Mouse (Mus musculus) intestine, embryonic 15.5 days (tissue): ENCODE data around the gene Fbln1. TPM values are rescaled to one million over a fixed set of nuclear protein-coding genes. Genes with fewer than 3 reads are reported as not detected.

ENCODE experiments used
- ATAC-seq: fragments of 200-750 bp; cut with Nextera tagmentation; 2 replicates; pipeline ENCODE4 v1.8.0; 2017; ENCODE audit warnings: moderate TSS enrichment, moderate library complexity
- H3K27ac ChIP-seq: fragments of 300-500 bp; sonication (generic); 2 replicates; pipeline ENCODE4 v1.5.1; 2015; ENCODE audit warnings: mild to moderate bottlenecking, inconsistent platforms
- H3K27me3 ChIP-seq: fragments of 300-500 bp; sonication (generic); replicated peaks from 2 replicates; pipeline ENCODE4 v1.6.1; 2015; ENCODE audit warnings: inconsistent platforms
- H3K36me3 ChIP-seq: fragments of 300-500 bp; sonication (generic); 2 replicates; pipeline ENCODE4 v1.6.1; 2015; ENCODE audit warnings: inconsistent platforms
- H3K4me1 ChIP-seq: fragments of 300-500 bp; sonication (generic); replicated peaks from 2 replicates; pipeline ENCODE4 v1.6.1; 2015; ENCODE audit warnings: inconsistent platforms
- H3K4me2 ChIP-seq: fragments of 300-500 bp; sonication (generic); replicated peaks from 2 replicates; pipeline ENCODE4 v1.6.1; 2015; ENCODE audit warnings: mild to moderate bottlenecking, inconsistent platforms
- H3K4me3 ChIP-seq: fragments of 300-500 bp; sonication (generic); replicated peaks from 2 replicates; pipeline ENCODE4 v1.5.1; 2015; ENCODE audit warnings: inconsistent platforms
- H3K9ac ChIP-seq: fragments of 300-500 bp; sonication (generic); 2 replicates; pipeline ENCODE4 v1.6.1; 2015; ENCODE audit warnings: inconsistent platforms
- H3K9me3 ChIP-seq: fragments of 300-500 bp; sonication (generic); 2 replicates; pipeline ENCODE4 v1.6.1; 2016; ENCODE audit warnings: inconsistent platforms
- WGBS: fragments of 180-500 bp; shearing (Covaris S2); methylation state at CpG from one replicate; pipeline ENCODE4 v1.1.7; 2015; 5-methylcytosine and 5-hydroxymethylcytosine counted together
- polyA plus RNA-seq: library from polyadenylated mRNA; unstranded; fragments of >200 nt; fragmentation: Nextera tagmentation; extraction: Ambion mirVana; gene quantifications from 2 replicates; pipeline ENCODE4 v1.2.1, GENCODE M21; 2015

Gene Fbln1
- polyA plus RNA-seq, 1 experiment from 2014 or later: 194 TPM

DNA sequence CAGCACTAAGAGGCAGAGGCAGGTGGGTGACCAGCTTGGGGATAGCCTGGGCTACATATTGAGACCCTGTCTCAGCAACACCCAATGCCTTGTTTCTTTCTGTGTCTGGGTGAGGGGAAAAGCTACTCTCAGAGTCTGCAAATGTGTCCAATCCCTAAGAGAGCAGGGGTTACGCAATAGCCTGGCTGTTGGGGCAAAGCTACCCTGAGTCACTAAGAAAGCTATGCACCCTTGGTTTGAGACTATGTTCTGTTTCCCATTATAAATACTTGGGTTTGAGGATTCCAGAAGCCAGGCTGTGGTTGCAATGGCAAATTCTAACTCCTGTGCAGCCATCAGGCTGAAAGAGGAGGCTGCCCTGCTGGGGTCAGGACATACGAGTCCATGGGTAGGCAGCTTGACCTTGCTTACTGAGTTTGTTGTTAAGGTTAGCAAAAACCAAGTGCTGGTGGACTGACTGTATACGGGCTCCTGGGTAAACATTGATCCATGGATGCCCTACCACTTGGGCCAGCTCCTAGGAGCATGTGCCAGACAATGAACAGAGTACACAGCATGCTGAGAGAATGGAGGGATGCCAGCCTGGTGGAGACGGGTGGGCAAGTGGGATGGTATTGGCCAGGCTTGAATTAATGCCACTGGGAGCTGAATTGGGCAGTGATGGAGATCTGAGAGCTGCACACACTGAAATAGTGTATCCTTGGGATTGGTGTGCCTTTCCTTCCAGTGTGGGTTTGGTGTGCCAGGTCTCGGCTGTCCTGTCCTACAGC is 39.7 kb downstream of the Fbln1 start:
- no peak overlapping the region for H3K4me3 ChIP-seq
- no peak overlapping the region for H3K9ac ChIP-seq
- peaks cover 31% of the 10 kb centered on the region for H3K36me3 ChIP-seq
- no peak overlapping the region for H3K27ac ChIP-seq
- H3K4me1 ChIP-seq: no peaks in the 10 kb centered on the region
- WGBS: 91% methylated on average over 5 of the region's 5 CpGs
- ATAC-seq: no peak
- no peaks in the 10 kb centered on the region for H3K9me3 ChIP-seq
- no peaks in the 10 kb centered on the region for H3K27me3 ChIP-seq
- no peak overlapping the region for H3K4me2 ChIP-seq

DNA sequence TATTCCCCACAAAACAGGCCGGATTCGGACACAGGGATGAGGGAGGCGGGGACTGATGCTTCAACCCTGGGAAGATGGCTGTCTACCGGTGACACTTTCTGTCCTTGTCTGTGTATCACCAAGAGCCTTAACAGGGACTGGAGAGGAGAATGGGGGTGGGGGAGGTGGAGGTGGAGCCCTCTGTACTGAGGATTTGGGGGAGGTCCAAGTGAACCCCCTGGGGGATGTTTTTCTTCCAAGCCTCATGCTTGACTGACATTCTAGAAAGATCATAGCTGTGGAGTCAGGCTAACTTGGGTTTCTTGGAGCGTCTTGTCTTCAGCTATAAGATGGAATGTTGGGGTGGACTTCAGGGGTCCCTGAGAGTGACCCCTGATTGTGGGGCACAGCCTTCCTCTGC is 40.3 kb downstream of the Fbln1 start:
- Histone ChIP-seq H3K27me3 (no peaks in the 10 kb centered on the region), H3K4me1 (no peaks in the 10 kb centered on the region), H3K4me3 (no peak overlapping the region), H3K36me3 (peaks cover 31% of the 10 kb centered on the region), H3K4me2 (no peak overlapping the region), H3K9me3 (no peaks in the 10 kb centered on the region), H3K9ac (no peak overlapping the region), H3K27ac (no peak overlapping the region)
- no peak for ATAC-seq
- WGBS: 94% methylated on average over 5 of the region's 5 CpGs

DNA sequence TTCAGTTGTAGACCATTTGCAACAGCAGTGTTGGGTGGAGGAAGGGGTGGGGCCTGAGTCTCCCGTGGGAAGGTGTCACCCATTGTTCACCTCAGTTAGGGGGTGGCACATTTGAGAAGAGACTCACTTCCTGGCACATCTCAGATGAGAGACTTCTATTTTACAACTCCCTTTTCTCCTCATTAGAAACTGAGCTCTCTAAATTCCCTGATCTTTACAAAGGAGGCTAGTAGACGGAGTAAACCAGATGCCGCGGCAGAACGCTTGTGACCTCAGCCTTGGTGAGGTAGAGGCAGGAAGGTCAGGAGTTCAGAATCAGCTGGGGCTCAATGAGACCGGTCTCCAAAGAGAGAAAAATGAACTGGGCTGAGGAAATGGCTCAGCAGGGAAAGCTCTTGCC is 41.2 kb downstream of the Fbln1 start:
- Histone ChIP-seq H3K4me1 (no peaks in the 10 kb centered on the region), H3K27ac (no peak overlapping the region), H3K4me2 (no peak overlapping the region), H3K27me3 (no peaks in the 10 kb centered on the region), H3K9me3 (no peaks in the 10 kb centered on the region), H3K36me3 (peaks cover 35% of the 10 kb centered on the region), H3K9ac (no peak overlapping the region), H3K4me3 (no peak overlapping the region)
- ATAC-seq: no peak
- WGBS: 65% methylated on average over 6 of the region's 6 CpGs

DNA sequence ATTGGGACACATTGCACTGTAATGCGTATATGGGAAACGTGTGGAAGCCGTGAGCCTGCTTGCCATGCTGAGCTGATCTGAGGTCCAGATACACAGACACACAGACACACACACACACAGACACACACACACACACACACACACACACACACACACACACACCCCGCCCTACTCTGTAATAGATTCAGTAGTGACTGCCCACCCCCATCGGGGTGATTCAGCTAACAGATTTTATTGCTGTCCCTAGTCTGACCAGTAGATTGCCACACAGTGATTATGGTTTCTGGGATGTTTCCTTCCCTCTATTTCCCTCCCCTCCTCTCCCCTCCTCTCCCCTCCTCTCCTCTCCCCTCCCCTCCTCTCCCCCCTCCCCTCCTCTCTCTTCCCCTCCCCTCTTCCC is 42.6 kb downstream of the Fbln1 start:
- H3K4me2 ChIP-seq: no peak overlapping the region
- no peak overlapping the region for H3K4me3 ChIP-seq
- no peaks in the 10 kb centered on the region for H3K27me3 ChIP-seq
- ATAC-seq: 0 out of 2 replicates have a peak, but pooled peaks have one; percentile 43
- H3K4me1 ChIP-seq: no peaks in the 10 kb centered on the region
- peaks cover 31% of the 10 kb centered on the region for H3K36me3 ChIP-seq
- H3K27ac ChIP-seq: no peak overlapping the region
- no peaks in the 10 kb centered on the region for H3K9me3 ChIP-seq
- H3K9ac ChIP-seq: no peak overlapping the region
- WGBS: 76% methylated on average over 5 of the region's 5 CpGs

DNA sequence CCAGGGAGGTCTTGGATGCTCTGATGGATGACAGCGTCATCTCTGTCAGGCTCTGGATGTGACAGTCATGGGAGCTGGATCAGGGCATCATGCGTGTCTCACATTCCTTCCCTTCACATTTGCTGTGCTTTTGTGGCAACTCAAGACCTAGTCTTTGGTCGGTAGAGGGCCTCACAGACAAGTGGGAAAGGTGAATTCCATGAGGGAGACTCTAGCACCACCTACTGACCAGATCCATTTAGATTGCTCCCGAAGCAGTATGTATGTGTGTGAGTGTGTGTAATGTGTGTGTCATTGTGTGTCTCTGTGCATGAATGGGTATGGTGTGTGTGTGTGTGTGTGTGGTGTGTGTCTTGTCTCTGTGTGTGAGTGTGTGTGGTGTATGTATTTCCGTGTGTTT is 43.5 kb downstream of the Fbln1 start:
- WGBS: 54% methylated on average over 5 of the region's 5 CpGs
- Histone ChIP-seq H3K4me2 (no peak overlapping the region), H3K9ac (no peak overlapping the region), H3K27ac (no peak overlapping the region), H3K27me3 (no peaks in the 10 kb centered on the region), H3K9me3 (no peaks in the 10 kb centered on the region), H3K4me1 (no peaks in the 10 kb centered on the region), H3K36me3 (peaks cover 28% of the 10 kb centered on the region), H3K4me3 (no peak overlapping the region)
- ATAC-seq: peak; percentile 39; the same call in 1 of the 2 replicates

DNA sequence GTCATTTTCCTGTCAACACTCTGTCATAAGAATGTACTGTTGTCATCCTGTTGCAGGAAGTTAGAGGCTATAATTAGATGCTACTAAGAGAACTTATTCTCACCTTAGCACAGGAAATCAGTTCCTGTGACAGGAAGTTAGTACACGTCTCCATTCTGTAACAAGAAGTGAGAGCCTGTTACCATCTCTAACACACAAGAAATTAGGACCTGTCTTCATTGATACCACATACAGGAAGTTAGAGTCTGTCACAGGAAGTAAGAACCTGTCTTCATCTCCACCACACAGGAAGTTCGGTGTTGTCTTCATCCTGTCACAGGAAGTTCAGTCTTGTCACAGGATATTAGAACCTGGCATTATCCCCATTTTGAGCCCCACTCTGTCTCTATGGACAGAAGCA is 44.7 kb downstream of the Fbln1 start:
- Histone ChIP-seq H3K4me1 (no peaks in the 10 kb centered on the region), H3K36me3 (peaks cover 22% of the 10 kb centered on the region), H3K4me3 (no peak overlapping the region), H3K9me3 (no peaks in the 10 kb centered on the region), H3K4me2 (no peak overlapping the region), H3K27ac (no peak overlapping the region), H3K9ac (no peak overlapping the region), H3K27me3 (no peaks in the 10 kb centered on the region)
- WGBS: 86% methylated on average over 2 of the region's 2 CpGs
- no peak for ATAC-seq

DNA sequence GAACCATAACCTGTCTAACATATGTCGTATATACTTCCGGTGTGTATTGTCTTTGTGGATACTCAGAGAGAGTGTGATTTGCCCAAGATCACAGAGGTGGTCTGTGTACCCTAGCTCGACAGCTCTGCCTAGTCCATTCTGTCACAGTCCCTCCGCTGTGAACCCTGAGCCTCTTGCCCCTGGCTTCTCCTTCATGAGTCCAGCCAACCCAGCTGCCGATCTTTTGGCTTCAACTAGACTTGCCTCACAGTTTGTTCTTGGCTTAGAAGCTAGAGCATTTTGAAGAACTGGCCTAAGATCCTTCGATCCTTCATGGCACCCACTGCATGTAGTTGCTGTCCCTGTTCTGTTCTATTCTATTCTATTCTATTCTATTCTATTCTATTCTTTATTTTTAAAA is 46.7 kb downstream of the Fbln1 start:
- H3K36me3 ChIP-seq: peaks cover 15% of the 10 kb centered on the region
- no peaks in the 10 kb centered on the region for H3K4me1 ChIP-seq
- no peaks in the 10 kb centered on the region for H3K9me3 ChIP-seq
- no peak overlapping the region for H3K27ac ChIP-seq
- no peak overlapping the region for H3K4me2 ChIP-seq
- H3K27me3 ChIP-seq: no peaks in the 10 kb centered on the region
- 92% methylated on average over 6 of the region's 6 CpGs for WGBS
- no peak overlapping the region for H3K4me3 ChIP-seq
- no peak for ATAC-seq
- H3K9ac ChIP-seq: no peak overlapping the region

DNA sequence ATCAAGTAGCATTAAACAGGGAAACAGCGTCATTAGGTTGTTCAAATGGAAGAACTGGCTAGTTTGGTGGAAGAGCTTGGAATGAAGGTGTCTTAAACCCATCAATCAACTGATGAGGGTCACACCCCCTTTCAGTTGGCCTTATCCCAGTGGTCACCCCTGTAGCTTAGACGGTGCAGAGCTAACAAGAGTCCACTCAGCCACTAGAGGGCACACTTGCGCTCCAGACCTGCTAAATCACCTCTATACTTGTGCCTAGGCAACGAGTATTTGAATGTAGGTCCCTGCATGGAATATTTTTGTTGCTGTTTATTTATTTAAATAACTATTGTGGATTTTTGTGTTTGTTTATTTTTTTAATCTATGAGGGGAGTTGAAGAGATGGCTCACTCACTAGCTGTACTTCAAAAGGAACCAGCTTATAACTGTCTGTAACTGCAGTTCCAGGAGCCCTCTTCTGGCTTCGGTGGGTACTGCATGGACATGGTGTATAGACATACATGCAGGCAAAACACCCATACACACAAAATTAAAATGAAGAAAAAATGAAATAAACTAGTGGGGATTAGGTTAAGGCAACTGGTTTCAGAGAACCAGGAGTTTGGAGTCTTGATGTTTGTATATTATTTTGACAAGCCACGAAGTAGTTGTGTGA is 52.2 kb downstream of the Fbln1 start:
- Histone ChIP-seq H3K4me2 (no peak overlapping the region), H3K9ac (no peak overlapping the region), H3K4me3 (no peak overlapping the region), H3K4me1 (no peaks in the 10 kb centered on the region), H3K27me3 (no peaks in the 10 kb centered on the region), H3K9me3 (no peaks in the 10 kb centered on the region), H3K27ac (no peak overlapping the region), H3K36me3 (peaks cover 5% of the 10 kb centered on the region; the same call in 1 of the 2 replicates)
- WGBS: 76% methylated on average over 6 of the region's 6 CpGs
- ATAC-seq: no peak

DNA sequence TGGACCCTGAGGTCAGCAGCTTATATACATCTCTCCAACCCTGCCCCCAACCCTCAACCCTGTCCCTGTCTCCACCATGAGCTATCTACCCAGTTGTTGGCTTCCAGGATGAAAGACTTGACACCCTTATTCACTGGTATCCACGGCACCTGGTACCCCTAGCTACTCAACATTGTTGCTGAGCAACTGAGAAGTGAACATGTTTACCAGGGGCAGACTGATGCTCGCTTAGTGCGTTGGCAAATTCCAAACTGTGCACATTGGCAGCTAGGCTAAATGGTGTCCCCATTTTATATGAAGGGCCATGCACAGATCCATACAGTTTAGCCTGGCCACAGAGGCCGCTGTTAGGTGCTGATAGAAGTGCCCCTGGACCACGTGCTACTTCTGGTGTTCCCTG is 57.1 kb downstream of the Fbln1 start:
- Histone ChIP-seq H3K36me3 (peaks cover 7% of the 10 kb centered on the region; the same call in 1 of the 2 replicates), H3K27me3 (no peaks in the 10 kb centered on the region), H3K4me2 (no peak overlapping the region), H3K9me3 (no peaks in the 10 kb centered on the region), H3K4me1 (no peaks in the 10 kb centered on the region), H3K9ac (no peak overlapping the region), H3K4me3 (no peak overlapping the region), H3K27ac (no peak overlapping the region)
- no peak for ATAC-seq
- WGBS: 87% methylated on average over 5 of the region's 5 CpGs

DNA sequence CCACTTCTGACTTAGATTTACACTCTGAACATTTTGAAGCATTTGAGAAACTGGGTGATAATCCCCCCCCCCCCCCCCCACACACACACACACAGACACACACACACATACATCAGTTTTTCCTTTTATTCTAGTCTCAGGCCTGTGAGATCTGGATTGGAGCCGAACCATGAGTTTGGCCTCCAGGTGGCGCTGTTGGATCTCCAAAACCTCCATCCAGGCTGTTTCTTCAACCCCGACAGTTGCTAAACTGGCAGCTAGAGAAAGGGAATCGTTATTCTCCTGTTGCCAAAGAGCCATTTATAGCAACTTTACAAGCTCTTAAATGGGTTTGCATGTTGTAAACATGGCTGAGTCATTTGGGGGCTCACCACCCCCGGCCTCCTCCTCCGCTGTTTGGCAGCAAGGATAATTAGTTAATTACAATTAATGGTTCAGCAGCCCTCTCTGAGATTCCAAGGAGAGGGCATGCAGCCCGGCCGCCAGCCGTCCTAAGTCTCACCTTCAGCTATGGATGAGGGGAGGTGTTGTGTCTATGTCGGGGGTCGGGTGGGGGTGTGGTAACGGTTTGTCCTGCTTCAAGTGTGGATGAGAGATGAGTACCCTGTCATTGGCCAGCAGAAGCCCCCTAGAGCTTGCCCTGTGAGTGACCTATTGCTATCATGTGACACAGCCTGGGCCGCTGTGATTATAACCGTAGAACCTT is 61.1 kb downstream of the Fbln1 start:
- Histone ChIP-seq H3K4me1 (no peaks in the 10 kb centered on the region), H3K27me3 (no peaks in the 10 kb centered on the region), H3K9ac (no peak overlapping the region), H3K27ac (no peak overlapping the region), H3K36me3 (0 out of 2 replicates have a peak, but pooled peaks cover 6% of the 10 kb centered on the region), H3K4me3 (no peak overlapping the region), H3K9me3 (no peaks in the 10 kb centered on the region), H3K4me2 (no peak overlapping the region)
- ATAC-seq: no peak
- 48% methylated on average over 14 of the region's 14 CpGs for WGBS

DNA sequence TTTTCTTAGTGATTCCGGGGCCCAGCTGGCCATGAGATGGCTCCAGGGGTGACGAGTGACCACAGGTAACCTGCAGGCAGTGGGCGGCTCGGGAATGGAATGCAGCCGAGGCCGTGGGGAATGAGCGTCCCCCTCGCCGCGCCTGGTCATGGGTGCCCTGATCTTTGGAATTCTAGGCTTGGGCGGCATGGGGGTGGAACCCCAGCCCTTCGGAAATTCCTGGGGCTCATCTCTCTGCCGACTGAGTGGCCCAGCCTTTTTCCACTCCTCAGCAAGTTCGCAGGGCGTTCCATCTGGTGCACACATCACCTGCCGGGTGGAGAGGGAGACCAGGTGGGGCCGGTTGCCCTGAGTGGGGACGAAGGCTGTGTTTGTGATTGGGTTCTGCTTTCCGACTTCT is 62.1 kb downstream of the Fbln1 start:
- H3K36me3 ChIP-seq: 0 out of 2 replicates have a peak, but pooled peaks cover 6% of the 10 kb centered on the region
- H3K4me3 ChIP-seq: no peak overlapping the region
- no peak overlapping the region for H3K9ac ChIP-seq
- ATAC-seq: no peak
- 85% methylated on average over 19 of the region's 19 CpGs for WGBS
- H3K4me2 ChIP-seq: no peak overlapping the region
- H3K9me3 ChIP-seq: no peaks in the 10 kb centered on the region
- H3K4me1 ChIP-seq: peaks cover 2% of the 10 kb centered on the region; the same call in 1 of the 2 replicates
- H3K27me3 ChIP-seq: no peaks in the 10 kb centered on the region
- H3K27ac ChIP-seq: no peak overlapping the region

DNA sequence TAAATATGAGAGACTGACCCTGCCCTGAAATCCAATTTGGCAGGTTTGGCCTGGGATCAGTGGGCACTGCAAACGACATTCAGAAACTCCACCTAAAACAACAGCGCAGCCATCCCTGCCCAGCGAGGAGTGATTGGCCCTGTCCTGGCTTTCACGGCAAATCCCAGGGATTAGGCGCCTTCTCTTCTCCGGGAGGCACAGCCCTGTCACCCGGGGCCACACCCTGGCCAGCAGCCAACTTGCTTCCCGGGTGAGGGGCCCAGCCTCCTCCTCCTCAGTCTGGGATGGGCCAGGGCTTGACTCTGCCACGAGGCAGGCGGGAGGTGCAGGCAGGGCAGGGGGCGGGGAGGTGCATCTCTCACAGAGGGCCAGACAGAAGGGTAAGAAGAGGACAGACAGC is 67.2 kb downstream of the Fbln1 start:
- Histone ChIP-seq H3K9me3 (no peaks in the 10 kb centered on the region), H3K27ac (no peak overlapping the region), H3K9ac (no peak overlapping the region; the same call in 1 of the 2 replicates), H3K4me3 (no peak overlapping the region), H3K27me3 (no peaks in the 10 kb centered on the region), H3K4me2 (no peak overlapping the region), H3K36me3 (no peaks in the 10 kb centered on the region), H3K4me1 (peaks cover 12% of the 10 kb centered on the region; the same call in 1 of the 2 replicates)
- 29% methylated on average over 11 of the region's 11 CpGs for WGBS
- peak; percentile 72 for ATAC-seq
